Mouse (Mus musculus): ENCODE data around the gene Pth2. TPM values are rescaled to one million over a fixed set of nuclear protein-coding genes. Genes with fewer than 3 reads are reported as not detected.
A peak's percentile ranks its signal among the peaks of the same experiment; 100 is the strongest.

Gene Pth2
- polyA plus RNA-seq, 1 experiment from 2014 or later, result not detected

GRCm38 (mm10) chr7:45191803-45192363, 11.1 kb downstream of the Pth2 start:
- H3K27ac ChIP-seq, result 0 out of 2 replicates have a peak overlapping the region, but pooled peaks have one; percentile 21
- H3K36me3 ChIP-seq, result no peaks in the 10 kb centered on the region
- no peak overlapping the region for H3K4me2 ChIP-seq
- peaks cover 23% of the 10 kb centered on the region for H3K27me3 ChIP-seq (replicated peaks)
- H3K9me3 ChIP-seq, result no peaks in the 10 kb centered on the region
- ATAC-seq (ENCODE audit: insufficient read depth, low FRiP score, low read depth), result peak; percentile 16; the same call in 1 of the 2 replicates
- 7% methylated on average over 8 of the region's 8 CpGs for WGBS
- H3K4me1 ChIP-seq, result 0 out of 2 replicates have a peak, but pooled peaks cover 7% of the 10 kb centered on the region
- H3K9ac ChIP-seq, result no peak overlapping the region
- no peak overlapping the region for H3K4me3 ChIP-seq (replicated peaks)

DNA sequence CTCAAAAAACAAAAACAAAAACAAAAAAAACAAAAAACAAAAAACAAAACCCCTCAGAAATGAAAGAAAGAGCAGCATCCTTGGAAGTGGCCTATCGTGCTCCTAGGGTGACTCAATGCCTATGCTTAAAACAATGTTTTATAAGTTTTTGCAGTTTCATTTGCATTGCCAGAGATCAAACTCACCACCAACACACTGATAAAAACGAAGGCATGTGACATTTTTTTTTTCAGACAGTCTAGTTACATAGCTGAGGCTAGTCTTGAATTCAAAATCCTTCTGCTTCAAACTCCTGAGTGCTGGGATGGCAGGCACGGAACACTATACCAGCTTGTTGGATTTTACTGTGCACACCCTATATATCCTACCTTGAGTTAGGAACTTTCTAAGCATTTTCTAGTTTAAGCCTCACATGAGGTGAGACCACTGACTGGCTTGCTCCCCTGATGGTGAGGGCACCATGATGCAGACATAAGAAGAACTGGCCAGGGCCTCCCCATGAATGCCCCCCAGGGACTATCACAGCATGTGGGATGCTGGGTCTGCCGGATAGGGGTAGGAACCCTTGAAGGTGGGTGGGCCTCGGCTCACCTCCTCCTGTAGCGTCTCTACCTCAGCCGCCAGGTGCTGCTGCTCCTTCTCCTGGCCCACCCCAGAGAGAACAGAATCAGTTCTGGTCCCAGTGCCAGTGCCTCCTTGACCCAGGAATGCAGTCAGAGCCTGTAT, 12.0 kb downstream of the Pth2 start:
- Histone ChIP-seq H3K4me1 (0 out of 2 replicates have a peak, but pooled peaks cover 7% of the 10 kb centered on the region), H3K4me3 (replicated peaks) (no peak overlapping the region), H3K27ac (no peak overlapping the region), H3K27me3 (replicated peaks) (peaks cover 23% of the 10 kb centered on the region), H3K9ac (no peak overlapping the region), H3K9me3 (no peaks in the 10 kb centered on the region), H3K36me3 (no peaks in the 10 kb centered on the region), H3K4me2 (no peak overlapping the region)
- WGBS, result 85% methylated on average over 7 of the region's 7 CpGs
- no peak for ATAC-seq (ENCODE audit: insufficient read depth, low FRiP score, low read depth)

DNA sequence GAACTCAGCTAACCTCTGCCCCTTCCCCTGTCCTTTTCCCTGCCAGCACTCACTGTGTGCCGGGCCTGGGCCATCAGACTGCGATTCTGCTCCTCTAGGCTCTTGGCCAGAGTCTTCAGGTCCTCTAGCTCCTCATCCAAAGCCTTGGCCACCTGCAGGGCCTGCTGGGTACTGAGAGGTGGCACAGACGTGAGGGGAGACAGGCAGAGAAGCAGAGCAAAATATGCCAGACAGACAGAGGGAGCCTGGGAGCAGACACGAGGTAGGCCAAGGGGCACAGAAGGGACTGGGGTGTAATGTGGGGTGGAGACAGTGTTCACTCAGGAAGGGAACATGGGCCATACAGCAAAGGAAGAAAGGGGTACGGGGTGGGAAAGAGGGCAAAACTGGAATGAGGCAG, 12.6 kb downstream of the Pth2 start:
- Histone ChIP-seq H3K4me3 (replicated peaks) (no peak overlapping the region), H3K27ac (no peak overlapping the region), H3K9ac (no peak overlapping the region), H3K27me3 (replicated peaks) (peaks cover 21% of the 10 kb centered on the region), H3K9me3 (no peaks in the 10 kb centered on the region), H3K4me1 (0 out of 2 replicates have a peak, but pooled peaks cover 7% of the 10 kb centered on the region), H3K36me3 (no peaks in the 10 kb centered on the region), H3K4me2 (no peak overlapping the region)
- 74% methylated on average over 5 of the region's 5 CpGs for WGBS
- no peak for ATAC-seq (ENCODE audit: insufficient read depth, low FRiP score, low read depth)

DNA sequence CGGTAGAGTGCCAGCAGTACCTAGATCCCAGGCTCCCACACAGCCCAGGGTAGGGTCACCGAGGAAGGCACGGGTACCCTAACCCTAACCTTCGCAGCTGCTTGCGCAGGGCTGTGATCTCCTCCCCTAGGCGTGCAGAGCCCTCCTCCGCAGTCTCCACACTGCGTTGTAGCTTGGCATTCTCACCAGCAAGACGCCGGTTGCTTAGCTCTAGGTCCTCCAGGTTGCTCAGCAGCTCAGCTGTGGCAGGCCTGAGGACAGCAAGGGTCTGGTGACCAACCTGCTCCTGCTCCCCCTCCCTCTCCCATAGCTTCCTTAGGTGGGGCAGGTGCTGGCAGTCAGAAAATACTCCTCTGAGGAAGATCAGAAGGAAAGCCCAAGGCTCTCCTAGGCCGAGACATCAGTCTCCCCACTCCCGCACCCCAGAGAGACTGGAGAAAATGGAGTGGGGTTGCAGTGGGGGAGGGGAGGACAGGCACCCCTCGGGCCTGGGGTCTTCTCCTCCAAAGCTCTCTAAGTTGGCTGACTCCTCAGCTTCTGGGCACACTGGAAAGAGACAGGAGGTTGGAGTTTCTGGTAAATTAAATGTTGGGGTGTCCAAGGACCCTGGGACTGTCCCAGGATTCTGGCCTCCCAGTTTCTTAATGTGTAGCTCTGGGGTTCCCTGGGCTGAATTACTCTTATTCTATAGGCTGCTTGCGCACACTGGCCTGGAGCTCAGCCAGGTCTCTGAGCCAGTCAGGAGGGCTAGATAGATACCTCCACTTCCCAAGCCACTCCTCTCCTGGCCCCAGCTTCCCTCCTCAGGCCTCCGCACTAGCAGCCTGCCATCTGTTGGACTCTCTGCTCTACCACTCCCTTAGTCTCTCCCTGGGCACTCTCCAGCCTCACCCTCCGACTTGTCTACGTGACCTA, 13.3 kb downstream of the Pth2 start:
- no peaks in the 10 kb centered on the region for H3K36me3 ChIP-seq
- no peak overlapping the region for H3K4me3 ChIP-seq (replicated peaks)
- H3K27me3 ChIP-seq (replicated peaks), result peaks cover 17% of the 10 kb centered on the region
- 76% methylated on average over 17 of the region's 17 CpGs for WGBS
- no peak for ATAC-seq (ENCODE audit: insufficient read depth, low FRiP score, low read depth)
- H3K4me2 ChIP-seq, result no peak overlapping the region
- H3K9me3 ChIP-seq, result no peaks in the 10 kb centered on the region
- no peak overlapping the region for H3K27ac ChIP-seq
- 0 out of 2 replicates have a peak, but pooled peaks cover 7% of the 10 kb centered on the region for H3K4me1 ChIP-seq
- H3K9ac ChIP-seq, result no peak overlapping the region

DNA sequence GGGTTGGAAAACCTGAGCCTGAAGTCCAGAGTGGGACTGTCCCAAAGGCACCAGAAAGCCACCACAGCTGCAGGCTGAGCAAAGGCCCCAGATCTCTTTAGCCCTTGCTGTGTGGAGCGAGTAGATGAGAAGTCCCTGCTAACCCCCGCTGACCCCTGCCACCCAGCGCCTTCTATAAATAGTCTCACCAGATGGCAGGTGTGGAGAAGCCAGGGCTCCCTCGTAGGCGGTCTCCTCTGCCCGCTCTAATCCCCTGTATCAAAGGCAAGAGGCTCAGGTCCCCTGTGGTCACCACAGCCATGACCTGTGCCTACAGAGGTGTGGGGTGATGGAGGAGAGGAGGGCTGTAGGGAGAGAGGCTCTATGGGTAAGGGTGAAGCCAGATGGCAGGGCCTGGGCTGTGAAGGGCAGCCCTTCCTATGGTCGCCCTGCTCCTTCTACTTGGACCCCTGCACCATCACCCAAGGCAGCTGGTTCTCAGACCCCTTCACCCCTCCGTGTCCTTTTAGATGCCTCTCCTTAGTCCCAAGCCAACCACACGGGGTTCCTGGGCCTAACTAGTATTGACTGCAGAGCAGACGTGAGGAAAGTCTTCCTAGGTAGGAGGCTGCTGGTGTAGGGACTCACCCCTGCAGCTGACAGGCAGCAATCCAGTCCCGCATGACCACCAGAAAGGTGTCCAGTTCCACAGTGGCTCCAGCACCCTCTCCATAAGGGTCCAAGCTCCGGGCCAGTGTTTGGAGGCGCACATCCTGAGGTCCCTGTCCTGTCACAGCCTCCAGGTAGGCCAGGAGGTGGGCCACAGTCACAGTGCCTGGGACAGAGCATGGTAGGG, 14.8 kb downstream of the Pth2 start:
- WGBS, result 58% methylated on average over 13 of the region's 13 CpGs
- no peak overlapping the region for H3K4me2 ChIP-seq
- no peak overlapping the region for H3K9ac ChIP-seq
- no peaks in the 10 kb centered on the region for H3K36me3 ChIP-seq
- H3K27ac ChIP-seq, result no peak overlapping the region
- no peaks in the 10 kb centered on the region for H3K9me3 ChIP-seq
- 0 out of 2 replicates have a peak, but pooled peaks cover 7% of the 10 kb centered on the region for H3K4me1 ChIP-seq
- peaks cover 7% of the 10 kb centered on the region; the same call in 1 of the 2 replicates for H3K27me3 ChIP-seq (replicated peaks)
- no peak overlapping the region for H3K4me3 ChIP-seq (replicated peaks)
- no peak for ATAC-seq (ENCODE audit: insufficient read depth, low FRiP score, low read depth)

DNA sequence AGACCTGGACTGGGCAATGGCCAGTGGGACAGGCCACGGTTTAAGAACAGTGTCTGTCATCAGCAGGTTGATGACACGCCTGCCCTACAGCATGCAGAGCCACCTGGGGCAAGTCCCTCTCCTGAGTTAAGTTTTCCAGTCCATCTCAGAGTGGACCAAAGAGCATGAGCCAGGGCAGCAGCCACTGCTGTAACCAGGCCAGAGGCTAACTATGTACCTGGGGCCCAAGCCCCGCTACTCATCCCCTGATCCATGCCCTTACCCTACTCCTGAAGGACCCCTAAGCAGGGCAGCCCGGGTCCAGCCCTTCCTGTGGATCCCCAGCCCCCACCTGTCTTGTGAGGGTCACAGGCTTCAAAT, 15.4 kb downstream of the Pth2 start:
- Histone ChIP-seq H3K4me1 (0 out of 2 replicates have a peak, but pooled peaks cover 7% of the 10 kb centered on the region), H3K27ac (no peak overlapping the region), H3K9ac (no peak overlapping the region), H3K36me3 (no peaks in the 10 kb centered on the region), H3K4me2 (no peak overlapping the region), H3K9me3 (no peaks in the 10 kb centered on the region), H3K27me3 (replicated peaks) (0 out of 2 replicates have a peak, but pooled peaks cover 4% of the 10 kb centered on the region), H3K4me3 (replicated peaks) (no peak overlapping the region)
- WGBS, result 87% methylated on average over 4 of the region's 4 CpGs
- no peak for ATAC-seq (ENCODE audit: insufficient read depth, low FRiP score, low read depth)

DNA sequence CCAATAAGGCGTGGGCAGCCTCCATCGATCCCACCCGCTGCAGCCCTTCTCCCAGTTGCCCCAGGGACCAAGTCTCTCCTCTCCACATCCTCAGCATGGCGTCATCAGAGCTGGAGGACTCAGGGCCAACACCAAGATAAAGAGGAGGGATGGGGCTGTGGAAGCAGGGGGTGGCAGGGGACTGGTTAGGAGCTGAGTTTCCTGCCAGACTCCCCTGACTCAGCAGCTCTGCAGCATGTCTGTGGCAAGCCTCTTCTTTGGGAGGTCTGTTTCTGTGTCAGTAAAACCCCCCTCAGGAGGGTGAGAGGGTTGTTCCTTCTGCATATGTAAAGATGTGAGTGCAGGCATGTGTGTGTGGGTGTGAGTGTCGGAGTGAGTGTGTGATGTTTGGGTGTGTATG, 16.2 kb downstream of the Pth2 start:
- Histone ChIP-seq H3K36me3 (no peaks in the 10 kb centered on the region), H3K4me1 (0 out of 2 replicates have a peak, but pooled peaks cover 2% of the 10 kb centered on the region), H3K27me3 (replicated peaks) (0 out of 2 replicates have a peak, but pooled peaks cover 4% of the 10 kb centered on the region), H3K9ac (no peak overlapping the region), H3K4me2 (no peak overlapping the region), H3K9me3 (no peaks in the 10 kb centered on the region), H3K4me3 (replicated peaks) (no peak overlapping the region), H3K27ac (no peak overlapping the region)
- no peak for ATAC-seq (ENCODE audit: insufficient read depth, low FRiP score, low read depth)
- WGBS, result 75% methylated on average over 5 of the region's 5 CpGs

DNA sequence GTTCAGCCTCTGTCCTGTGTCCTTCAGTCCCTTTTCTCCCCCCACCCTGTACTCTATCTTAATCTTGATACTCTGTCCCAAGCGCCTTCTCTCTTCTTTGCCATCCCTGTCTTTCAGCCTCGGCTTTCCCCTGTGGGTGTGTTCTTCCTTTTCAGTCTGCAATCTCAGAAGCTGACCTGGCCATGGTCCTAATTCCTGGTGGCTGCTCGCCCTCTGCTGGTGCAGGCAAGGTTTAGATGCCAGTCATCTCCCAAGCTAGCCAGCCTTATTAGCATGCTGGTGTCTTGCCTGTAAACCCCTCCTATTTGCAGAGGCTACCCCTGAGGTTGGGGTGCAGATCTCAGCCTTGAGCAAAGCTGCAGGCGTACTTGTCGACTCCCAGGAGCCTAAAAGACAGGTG, 17.6 kb downstream of the Pth2 start:
- WGBS, result 16% methylated on average over 5 of the region's 5 CpGs
- Histone ChIP-seq H3K9ac (no peak overlapping the region), H3K4me1 (no peaks in the 10 kb centered on the region), H3K27me3 (replicated peaks) (no peaks in the 10 kb centered on the region), H3K36me3 (no peaks in the 10 kb centered on the region), H3K27ac (no peak overlapping the region), H3K4me3 (replicated peaks) (no peak overlapping the region), H3K9me3 (no peaks in the 10 kb centered on the region), H3K4me2 (no peak overlapping the region)
- ATAC-seq (ENCODE audit: insufficient read depth, low FRiP score, low read depth), result no peak

DNA sequence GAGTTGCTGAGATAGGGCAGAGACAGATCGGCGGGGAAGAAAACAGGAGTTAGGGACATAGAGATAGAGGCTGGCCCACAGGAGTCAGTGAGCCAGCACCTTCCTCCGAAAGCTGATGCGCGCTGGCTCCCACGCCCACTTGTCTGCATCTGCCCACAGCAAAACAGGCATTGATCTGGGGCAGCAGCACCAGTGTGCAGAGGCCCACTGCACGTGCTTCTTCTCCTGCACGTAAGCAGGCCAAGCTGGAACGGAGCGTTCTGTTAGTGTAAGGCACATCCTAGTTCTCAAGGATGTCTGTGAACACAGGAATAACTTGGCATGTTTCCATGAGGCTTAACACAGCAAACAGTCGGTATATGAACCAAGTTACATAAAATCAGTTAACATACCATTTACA, 18.2 kb downstream of the Pth2 start:
- Histone ChIP-seq H3K27me3 (replicated peaks) (no peaks in the 10 kb centered on the region), H3K9ac (no peak overlapping the region), H3K9me3 (no peaks in the 10 kb centered on the region), H3K4me3 (replicated peaks) (no peak overlapping the region), H3K4me1 (no peaks in the 10 kb centered on the region), H3K4me2 (no peak overlapping the region), H3K27ac (no peak overlapping the region), H3K36me3 (no peaks in the 10 kb centered on the region)
- 75% methylated on average over 11 of the region's 11 CpGs for WGBS
- no peak for ATAC-seq (ENCODE audit: insufficient read depth, low FRiP score, low read depth)

DNA sequence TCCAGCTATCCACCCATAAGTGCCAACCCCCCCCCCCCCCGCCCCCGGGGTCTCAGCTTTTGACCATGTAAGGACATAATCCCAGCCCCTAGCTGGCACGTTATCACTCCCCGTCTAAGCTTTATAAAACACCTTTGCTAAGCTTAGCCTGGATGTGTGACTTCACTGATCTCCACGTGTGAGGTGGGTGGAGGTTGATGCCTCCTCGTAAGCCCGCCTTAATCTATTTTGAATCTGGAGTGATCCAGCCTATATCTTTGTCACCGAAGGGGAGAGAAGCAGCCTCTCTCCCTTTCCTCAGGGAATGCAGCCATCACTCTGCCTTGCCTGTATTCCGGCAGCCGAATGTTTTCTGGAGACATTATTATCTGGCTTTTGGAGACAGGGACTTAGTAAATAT, 21.9 kb downstream of the Pth2 start:
- H3K27ac ChIP-seq, result peak overlapping the region; percentile 33
- no peaks in the 10 kb centered on the region for H3K27me3 ChIP-seq (replicated peaks)
- no peak overlapping the region for H3K4me3 ChIP-seq (replicated peaks)
- 39% methylated on average over 10 of the region's 10 CpGs for WGBS
- H3K36me3 ChIP-seq, result no peaks in the 10 kb centered on the region
- ATAC-seq (ENCODE audit: insufficient read depth, low FRiP score, low read depth), result no peak
- no peaks in the 10 kb centered on the region for H3K9me3 ChIP-seq
- no peaks in the 10 kb centered on the region; the same call in 1 of the 2 replicates for H3K4me1 ChIP-seq
- H3K9ac ChIP-seq, result no peak overlapping the region
- H3K4me2 ChIP-seq, result no peak overlapping the region

Measured in stomach, embryonic 15.5 days (tissue).